Mouse (Mus musculus): ENCODE data around the gene Trrap. TPM values are rescaled to one million over a fixed set of nuclear protein-coding genes. Genes with fewer than 3 reads are reported as not detected.
A peak's percentile ranks its signal among the peaks of the same experiment; 100 is the strongest.
"Not testable (repeated sequence)": the region's sequence is repeated elsewhere in the genome, so short reads cannot be mapped to it uniquely, and the experiment has no call there.

Trrap gene
- total RNA-seq (2021), result 100 to 1,000 TPM; 149 to 162 TPM

DNA sequence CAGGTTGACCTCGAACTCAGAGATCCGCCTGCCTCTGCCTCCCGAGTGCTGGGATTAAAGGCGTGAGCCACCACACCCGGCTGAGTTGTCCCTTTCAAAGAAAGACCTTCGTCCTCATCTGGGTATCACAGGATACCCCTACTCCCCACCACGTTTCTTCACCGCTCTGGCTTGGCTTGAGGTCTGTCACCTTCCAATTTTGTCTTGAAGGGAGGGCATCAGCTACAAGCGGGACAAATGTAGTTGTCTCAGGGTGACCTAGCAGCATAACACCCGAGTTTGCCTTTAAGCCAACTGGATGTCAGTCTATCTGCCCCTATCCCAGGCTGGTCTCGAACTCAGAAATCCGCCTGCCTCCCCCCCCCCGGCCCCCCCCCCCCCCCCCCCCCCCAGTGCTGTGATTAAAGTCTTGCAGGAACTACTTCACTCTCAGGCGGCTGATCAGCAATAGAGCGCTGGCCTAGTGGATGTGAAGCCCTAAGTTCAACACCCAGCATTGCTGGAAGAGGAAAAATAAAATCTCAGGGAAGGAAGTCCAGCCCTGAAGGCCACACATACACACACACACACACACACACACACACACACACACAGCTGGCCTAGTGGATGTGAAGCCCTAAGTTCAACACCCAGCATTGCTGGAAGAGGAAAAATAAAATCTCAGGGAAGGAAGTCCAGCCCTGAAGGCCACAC, at the start of gene Trrap:
Gene Trrap, plus strand, starts transcription at position 627 of the 693 bp plus-strand sequence.
- intact Hi-C loops (cut with DNase I); DNase-seq: not testable (repeated sequence)

DNA sequence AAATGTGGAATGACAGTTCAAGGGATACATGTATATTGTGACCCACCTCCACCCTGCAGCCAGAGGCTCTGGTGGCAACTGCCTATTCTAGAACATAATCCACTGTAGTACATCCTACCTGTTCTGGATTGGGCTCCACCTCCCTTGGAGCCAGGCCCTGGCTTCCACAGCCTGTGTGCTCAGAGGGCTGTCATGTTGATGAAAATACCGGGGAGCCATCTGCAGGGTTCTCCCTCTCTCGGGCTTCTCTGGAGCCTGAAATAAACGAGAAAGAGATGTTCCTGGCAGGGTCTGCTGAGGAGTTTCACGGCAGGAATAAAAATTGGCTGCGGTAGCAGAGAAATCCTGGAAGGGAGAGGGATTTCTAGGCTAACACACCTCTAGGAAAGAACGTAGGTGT, 47.8 kb upstream of the Trrap start:
- DNase-seq, result no peak
- intact Hi-C loops (cut with DNase I), result loop anchor here (10.0 kb wide), 1 partner anchor 175 kb away; the partner anchor contains the start of gene Nptx2

- intact Hi-C loops (cut with DNase I), result loop anchor here (10.0 kb wide), 1 partner anchor 175 kb away; the partner anchor contains the start of gene Nptx2
- peak; percentile 64 for DNase-seq
Observed at GRCm38 (mm10) chr5:144720281-144720680, 47.3 kb upstream of the Trrap start.

DNA sequence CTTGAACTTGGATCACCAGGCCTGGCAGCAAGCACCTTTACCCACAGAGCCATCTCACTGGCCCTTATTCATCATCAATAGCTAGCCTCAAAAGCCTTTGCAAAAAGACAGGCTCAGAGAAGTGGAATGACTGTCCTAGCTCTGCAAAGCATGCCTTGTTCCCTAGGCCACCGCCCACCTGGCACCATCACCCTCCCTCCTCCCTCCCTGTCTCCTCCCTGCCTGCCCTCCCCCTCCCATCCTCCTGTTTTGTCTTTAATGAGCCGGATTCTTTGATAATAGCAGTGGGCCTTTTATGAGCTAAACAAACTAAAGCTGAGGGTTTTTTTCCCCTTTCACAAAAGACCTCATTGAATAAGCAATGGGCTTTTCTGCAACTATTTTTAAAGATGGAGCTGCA, 42.6 kb upstream of the Trrap start:
- intact Hi-C loops (cut with DNase I), result loop anchor here (10.0 kb wide), 1 partner anchor 180 kb away; the partner anchor contains the start of gene Nptx2
- DNase-seq, result no peak

DNA sequence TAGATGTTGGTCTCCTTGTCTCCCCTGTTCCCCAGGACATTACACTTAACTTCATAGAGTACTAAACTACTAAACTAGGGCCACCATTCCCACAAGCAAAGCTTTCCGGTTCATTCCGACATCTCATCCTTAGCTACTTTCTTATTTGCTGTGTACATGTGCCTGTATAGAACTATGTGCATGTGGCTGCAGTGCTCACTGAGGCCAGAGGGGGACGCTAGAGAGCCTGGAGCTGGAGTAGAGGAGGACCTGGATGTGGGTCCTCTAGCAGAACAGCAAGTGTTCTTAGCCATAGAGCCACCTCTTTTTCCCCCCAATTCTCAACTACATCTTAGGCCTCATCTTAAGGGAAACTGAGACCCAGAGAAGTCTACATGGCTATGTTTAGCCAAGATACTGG, 42.0 kb upstream of the Trrap start:
- intact Hi-C loops (cut with DNase I), result loop anchor here (10.0 kb wide), 1 partner anchor 181 kb away; the partner anchor contains the start of gene Nptx2
- DNase-seq, result no peak

DNA sequence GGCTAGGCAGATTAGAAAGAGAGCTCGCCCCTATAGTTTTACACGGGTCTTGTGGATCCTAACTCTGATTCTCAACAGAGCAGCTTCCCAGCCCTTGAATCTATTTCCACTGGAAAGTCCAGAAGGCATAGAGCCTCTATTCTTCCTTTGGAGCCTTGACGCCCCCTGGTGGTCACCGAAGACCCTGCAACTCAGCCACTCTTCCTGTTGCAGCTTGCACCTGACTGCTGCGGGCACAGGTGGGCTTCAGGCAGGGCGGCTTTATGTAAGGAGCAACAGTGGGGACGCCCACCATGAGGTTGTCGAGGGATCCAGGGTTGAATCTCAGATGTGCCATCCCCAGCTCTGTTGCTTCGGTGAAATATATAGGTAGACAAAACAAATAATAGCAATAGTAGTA, 40.4 kb upstream of the Trrap start:
- intact Hi-C loops (cut with DNase I), result loop anchor here (2.0 to 10.0 kb wide), 2 partner anchors 182 to 338 kb away; partner anchors contain the start of gene Nptx2
- DNase-seq, result peak; percentile 87

DNA sequence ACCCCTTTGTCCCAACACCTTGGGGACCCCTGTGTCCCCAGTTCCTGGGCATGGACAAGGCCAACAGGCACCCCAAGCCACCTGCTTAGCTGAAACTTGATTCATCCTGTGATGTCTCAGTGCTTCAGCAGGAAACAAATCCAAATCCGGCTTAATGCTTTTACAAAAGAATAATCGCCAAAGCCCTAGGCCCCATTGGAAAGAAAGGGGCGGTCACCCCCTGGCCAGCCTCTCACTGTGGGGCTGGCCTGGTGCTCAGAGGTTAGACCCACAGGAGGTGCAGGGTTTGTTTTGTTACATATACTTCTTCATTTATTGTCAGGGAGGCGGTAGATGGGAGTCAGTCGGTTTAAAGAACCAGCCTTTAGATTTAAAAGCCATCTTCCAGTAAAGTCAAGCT, 39.3 kb upstream of the Trrap start:
- intact Hi-C loops (cut with DNase I), result loop anchor here (10.0 kb wide), 1 partner anchor 183 kb away; the partner anchor contains the start of gene Nptx2
- DNase-seq, result no peak

DNA sequence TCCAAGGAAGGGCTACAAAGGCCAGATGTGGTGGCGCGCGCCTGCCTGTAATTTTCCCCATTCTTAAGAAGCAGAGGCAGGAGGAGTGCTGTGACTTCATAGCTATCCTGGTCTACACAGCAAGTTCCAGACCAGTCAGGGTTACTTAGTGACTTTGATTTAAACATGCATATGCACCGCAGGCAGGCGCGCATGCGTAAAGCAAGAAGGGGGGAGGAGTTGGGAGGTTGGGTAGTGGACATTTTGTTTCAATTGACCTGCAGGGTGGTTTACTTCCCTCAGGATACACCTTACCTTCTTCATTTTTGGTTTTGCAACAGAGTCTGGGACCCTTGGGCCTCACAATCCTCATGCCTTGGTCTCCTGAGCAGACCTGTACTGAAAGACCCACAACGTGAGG, 38.3 kb upstream of the Trrap start:
- no peak for DNase-seq
- intact Hi-C loops (cut with DNase I), result loop anchor here (10.0 kb wide), 1 partner anchor 184 kb away; the partner anchor contains the start of gene Nptx2

DNA sequence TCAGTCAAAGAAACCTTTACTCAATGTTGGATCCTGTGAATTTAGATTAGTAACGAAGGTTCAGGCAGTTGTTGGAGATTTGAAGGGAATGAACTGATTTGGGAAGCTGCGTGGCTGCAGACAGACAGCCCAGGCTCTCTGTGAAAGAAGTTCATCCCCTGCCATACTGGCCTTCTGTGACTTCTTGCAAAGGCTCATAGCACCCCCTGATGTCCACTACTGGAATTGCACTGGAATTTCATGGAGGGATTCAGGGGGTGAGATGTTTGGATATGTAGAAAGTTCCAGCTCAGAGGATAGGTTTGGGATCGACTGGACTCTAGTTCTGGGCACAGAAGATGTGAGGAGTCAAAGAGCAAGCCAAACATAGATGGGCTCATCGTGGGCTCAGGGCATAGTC, 33.6 kb upstream of the Trrap start:
- intact Hi-C loops (cut with DNase I), result loop anchor here (10.0 kb wide), 1 partner anchor 529 kb away; no protein-coding TSS in a partner anchor
- DNase-seq, result peak; percentile 81

- peak; percentile 79 for DNase-seq
Observed at GRCm38 (mm10) chr5:144734949-144735348, 32.6 kb upstream of the Trrap start.

GRCm38 (mm10) chr5:144737101-144737500, 30.4 kb upstream of the Trrap start:
- intact Hi-C loops (cut with DNase I), result loop anchor here (10.0 kb wide), 1 partner anchor 532 kb away; no protein-coding TSS in a partner anchor

More at GRCm38 (mm10) chr5:144734949-144735348, 32.6 kb upstream of the Trrap start:
- intact Hi-C loops (cut with DNase I), result loop anchor here (10.0 kb wide), 1 partner anchor 530 kb away; no protein-coding TSS in a partner anchor

DNA sequence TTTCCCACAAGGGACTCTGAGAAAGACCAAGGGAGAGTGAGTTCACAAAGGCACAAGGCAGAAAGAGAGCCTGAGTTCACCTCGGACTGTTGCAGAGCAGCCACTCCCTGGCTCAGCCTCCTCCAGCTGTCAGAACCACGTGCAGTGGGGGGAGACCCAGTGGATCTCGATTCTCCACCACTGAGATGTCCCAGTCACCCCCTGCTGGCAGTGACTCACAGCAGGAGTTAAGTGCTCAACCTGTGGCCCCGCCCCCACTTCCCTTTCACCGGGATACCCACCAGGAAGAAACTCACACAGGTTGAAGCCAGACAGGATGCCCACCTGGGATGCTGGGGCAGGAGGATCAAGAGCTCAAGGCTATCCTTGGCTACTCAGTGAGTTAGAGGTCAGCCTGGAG, 15.1 kb upstream of the Trrap start:
- intact Hi-C loops (cut with DNase I), result no loop called here
- DNase-seq, result no peak

More at GRCm38 (mm10) chr5:144737101-144737500, 30.4 kb upstream of the Trrap start:
- DNase-seq, result no peak

DNA sequence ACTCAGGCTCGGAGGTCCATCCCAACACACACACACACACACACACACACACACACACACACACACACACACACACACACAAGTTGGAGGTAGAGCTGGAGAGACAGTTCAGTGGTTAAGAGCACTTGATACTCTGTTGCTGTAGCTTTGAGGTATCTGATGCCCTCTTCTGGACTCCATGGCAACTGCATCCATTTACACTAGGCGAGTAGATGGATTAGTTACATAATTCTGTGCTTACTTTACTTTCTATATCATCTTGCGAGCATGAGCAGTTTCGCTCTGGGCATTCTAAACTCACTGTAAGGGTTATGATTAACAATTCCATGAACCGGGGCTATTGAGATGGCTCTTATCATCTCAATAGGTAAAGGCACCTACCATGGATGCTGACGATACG, 14.5 kb upstream of the Trrap start:
- intact Hi-C loops (cut with DNase I), result no loop called here
- peak; percentile 35 for DNase-seq

GRCm38 (mm10) chr5:144755191-144755590, 12.3 kb upstream of the Trrap start:
- no peak for DNase-seq
- intact Hi-C loops (cut with DNase I), result no loop called here

DNA sequence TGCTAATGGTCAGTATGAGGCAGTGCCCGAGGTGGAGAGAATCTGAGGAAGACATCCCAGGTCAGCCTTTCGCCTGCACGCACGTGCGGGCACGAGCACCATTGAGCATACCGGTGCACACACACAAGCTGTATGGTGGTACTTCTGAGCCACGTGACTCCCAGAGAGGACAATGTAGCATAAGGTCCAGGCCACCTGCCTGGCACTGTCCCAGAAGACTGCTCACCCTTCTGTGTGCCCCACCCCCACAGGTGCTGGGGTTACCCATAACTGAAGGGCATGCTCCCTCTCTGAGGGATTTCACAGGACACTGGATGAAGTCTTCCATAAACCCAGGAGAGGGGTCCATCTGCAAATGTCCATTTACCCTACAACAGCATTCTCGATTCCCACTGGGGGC, 10.1 kb upstream of the Trrap start:
- intact Hi-C loops (cut with DNase I), result no loop called here
- DNase-seq, result no peak

GRCm38 (mm10) chr5:144758422-144758821, 9.1 kb upstream of the Trrap start:
- no peak for DNase-seq
- intact Hi-C loops (cut with DNase I), result no loop called here

DNA sequence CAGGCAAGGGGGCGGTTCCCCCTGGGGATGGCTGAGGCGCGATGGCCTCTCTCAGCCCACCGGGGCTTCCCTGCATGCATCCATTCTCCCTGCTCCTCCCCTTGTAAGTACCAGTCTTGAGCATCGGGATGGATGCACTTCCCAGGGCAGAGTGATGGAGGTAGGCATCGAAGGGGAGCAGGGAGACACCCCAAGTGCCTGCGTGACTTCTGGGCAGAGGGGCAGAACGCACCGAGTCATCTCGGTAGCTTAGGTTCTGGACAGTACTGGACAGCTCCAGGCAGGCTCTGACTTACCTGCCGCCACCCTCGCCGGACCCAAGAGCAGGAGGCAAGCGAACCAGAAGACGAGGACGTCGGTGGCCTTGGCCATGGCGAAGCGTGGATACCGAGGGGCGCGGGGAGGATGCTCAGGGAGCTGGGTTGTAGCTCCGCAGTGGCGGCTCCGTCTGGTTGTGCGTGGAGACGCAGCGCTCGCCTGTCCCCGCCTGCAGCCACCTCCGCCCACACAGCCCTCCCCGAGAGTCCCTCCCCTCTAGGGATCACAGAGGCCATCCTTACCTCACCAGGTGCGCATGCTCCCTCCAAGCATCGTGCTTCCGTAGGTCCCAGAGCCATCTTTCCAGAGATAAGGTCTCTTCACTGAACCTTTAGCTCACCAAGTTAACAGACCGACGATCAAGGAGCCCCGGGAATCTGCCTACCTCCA, 6.2 kb upstream of the Trrap start, which contains the start of gene Tmem130:
Gene Tmem130, minus strand, starts transcription at position 658 of the 708 bp plus-strand sequence.
- intact Hi-C loops (cut with DNase I), result no loop called here
- DNase-seq, result peak; percentile 63

GRCm38 (mm10) chr5:144766026-144766425, 1.5 kb upstream of the Trrap start:
- intact Hi-C loops (cut with DNase I), result no loop called here
- DNase-seq, result no peak

GRCm38 (mm10) chr5:144766646-144767045, 886 bp upstream of the Trrap start:
- intact Hi-C loops (cut with DNase I), result no loop called here
- no peak for DNase-seq

DNA sequence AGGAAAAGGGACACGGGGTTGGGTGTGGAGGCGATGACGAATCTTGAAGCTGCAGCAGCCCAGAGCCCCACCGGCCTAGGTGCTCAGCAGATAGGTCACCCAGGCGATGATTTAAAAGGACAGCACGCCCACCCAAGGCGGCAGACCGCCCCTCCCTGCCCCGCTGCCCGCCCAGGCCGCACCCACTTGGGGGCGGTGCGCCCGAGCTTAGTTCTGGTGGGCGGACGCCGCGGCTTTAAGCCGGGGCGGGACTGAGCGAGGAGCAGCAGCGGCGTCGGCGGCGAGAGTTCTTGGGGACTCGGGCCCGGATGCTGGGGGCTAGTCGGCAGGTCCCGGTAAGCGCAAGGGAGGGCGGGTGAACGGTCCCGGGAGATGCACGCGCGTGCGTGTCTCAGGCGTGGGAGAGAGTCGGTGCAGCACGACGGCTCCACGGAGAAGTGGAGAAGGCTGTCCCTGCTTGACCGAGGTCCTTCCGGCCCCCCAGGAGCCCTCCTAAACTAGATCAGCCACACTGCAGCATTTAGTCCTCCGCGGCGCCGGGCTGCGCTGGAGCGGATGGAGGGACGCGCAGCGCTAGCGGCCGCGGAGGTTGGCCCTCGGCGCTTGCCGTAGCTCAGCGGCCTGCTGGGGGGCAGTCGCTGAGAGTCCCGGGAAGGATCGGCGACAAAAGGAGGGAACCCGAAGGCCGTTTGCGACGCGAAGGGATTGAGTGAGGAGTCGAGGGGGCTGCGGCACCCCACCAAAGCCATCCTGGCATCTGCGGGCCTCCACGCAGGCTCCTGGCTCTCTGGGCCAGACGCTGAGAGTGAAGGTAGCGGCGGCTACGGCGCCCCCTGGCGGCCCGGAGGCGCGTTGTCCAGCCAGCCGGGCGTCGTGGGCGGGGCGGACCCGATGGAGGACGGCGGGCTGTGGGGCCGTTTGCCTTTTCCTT, 644 bp downstream of the Trrap start:
- intact Hi-C loops (cut with DNase I), result no loop called here
- DNase-seq, result peak; percentile 91
